Mouse (Mus musculus) forebrain, embryonic 11.5 days (tissue): ENCODE data around the gene Kcnip4. TPM values are rescaled to one million over a fixed set of nuclear protein-coding genes. Genes with fewer than 3 reads are reported as not detected.

Source experiments
- ATAC-seq: fragments of 200-750 bp; cut with Nextera tagmentation; replicated peaks from 2 replicates; pipeline ENCODE4 v1.8.0; 2017; ENCODE audit warnings: moderate TSS enrichment; ENCODE audit not compliant: low FRiP score
- DNase-seq: peaks from one replicate; pipeline ENCODE4 v3.0.0-alpha.2; 2017; ENCODE audit warnings: low spot score
- H3K27ac ChIP-seq: fragments of 300-500 bp; sonication (generic); 2 replicates; pipeline ENCODE4 v1.5.1; 2014; ENCODE audit warnings: low read depth, low read length
- H3K27me3 ChIP-seq: fragments of 300-500 bp; sonication (generic); 2 replicates; pipeline ENCODE4 v1.6.1; 2014; ENCODE audit warnings: mild to moderate bottlenecking, low read length, mixed read lengths; ENCODE audit not compliant: control insufficient read depth, insufficient read depth
- H3K36me3 ChIP-seq: fragments of 300-500 bp; sonication (generic); 2 replicates; pipeline ENCODE4 v1.6.1; 2014; ENCODE audit warnings: mild to moderate bottlenecking, low read length, moderate library complexity, mixed read lengths; ENCODE audit not compliant: control insufficient read depth, insufficient read depth
- H3K4me1 ChIP-seq: fragments of 300-500 bp; sonication (generic); replicated peaks from 2 replicates; pipeline ENCODE4 v1.6.1; 2014; ENCODE audit warnings: low read length, mixed read lengths; ENCODE audit not compliant: control insufficient read depth, insufficient read depth
- H3K4me2 ChIP-seq: fragments of 300-500 bp; sonication (generic); 2 replicates; pipeline ENCODE4 v1.6.1; 2014; ENCODE audit warnings: low read depth, mild to moderate bottlenecking, low read length, moderate library complexity, mixed read lengths; ENCODE audit not compliant: severe bottlenecking
- H3K4me3 ChIP-seq: fragments of 300-500 bp; sonication (generic); 2 replicates; pipeline ENCODE4 v1.5.1; 2014; ENCODE audit warnings: low read depth, low read length
- H3K9ac ChIP-seq: fragments of 300-500 bp; sonication (generic); 2 replicates; pipeline ENCODE4 v1.6.1; 2014; ENCODE audit warnings: low read length
- H3K9me3 ChIP-seq: fragments of 300-500 bp; sonication (generic); 2 replicates; pipeline ENCODE4 v1.6.1; 2016; ENCODE audit warnings: low read length, mixed read lengths; ENCODE audit not compliant: control insufficient read depth
- WGBS: fragments of 180-500 bp; shearing (Covaris S2); extraction: QIAGEN DNeasy Blood & Tissue Kit; methylation state at CpG from one replicate; pipeline ENCODE4 v1.1.7; 2014; 5-methylcytosine and 5-hydroxymethylcytosine counted together
- polyA plus RNA-seq: library from polyadenylated mRNA; unstranded; fragments of >200 nt; fragmentation: Nextera tagmentation; extraction: Ambion mirVana; gene quantifications from 2 replicates; pipeline ENCODE4 v1.2.1, GENCODE M21; 2014

Gene Kcnip4
- polyA plus RNA-seq, 1 experiment from 2014 or later = 1.7 TPM

- WGBS = 86% methylated on average over 3 of the region's 3 CpGs
- Histone ChIP-seq H3K27ac (no peak overlapping the region), H3K4me2 (no peak overlapping the region), H3K36me3 (no peaks in the 10 kb centered on the region), H3K4me1 (no peaks in the 10 kb centered on the region), H3K4me3 (no peak overlapping the region), H3K9me3 (no peaks in the 10 kb centered on the region), H3K9ac (no peak overlapping the region), H3K27me3 (no peaks in the 10 kb centered on the region)
- DNase-seq = no peak
- no peak for ATAC-seq
Measured at GRCm38 (mm10) chr5:49498743-49499142, 26.0 kb downstream of the Kcnip4 start.

GRCm38 (mm10) chr5:49487270-49487669, 37.4 kb downstream of the Kcnip4 start:
- H3K27ac ChIP-seq = no peak overlapping the region
- no peak overlapping the region for H3K9ac ChIP-seq
- H3K4me3 ChIP-seq = no peak overlapping the region
- DNase-seq (no peak), ATAC-seq (no peak)
- H3K9me3 ChIP-seq = no peaks in the 10 kb centered on the region
- H3K36me3 ChIP-seq = no peaks in the 10 kb centered on the region
- no peaks in the 10 kb centered on the region for H3K27me3 ChIP-seq
- H3K4me1 ChIP-seq = no peaks in the 10 kb centered on the region
- 79% methylated on average over 2 of the region's 2 CpGs for WGBS
- no peak overlapping the region for H3K4me2 ChIP-seq

- peak; percentile 66; the same call in 1 of the 2 replicates for ATAC-seq
- no peaks in the 10 kb centered on the region for H3K27me3 ChIP-seq
- WGBS = 63% methylated on average over 2 of the region's 2 CpGs
Measured at GRCm38 (mm10) chr5:49470738-49471137, 54.0 kb downstream of the Kcnip4 start.

GRCm38 (mm10) chr5:49460643-49461276, 63.9 kb downstream of the Kcnip4 start:
- ATAC-seq (no peak; the same call in 1 of the 2 replicates), DNase-seq (no peak)
- Histone ChIP-seq H3K36me3 (no peaks in the 10 kb centered on the region), H3K4me3 (no peak overlapping the region), H3K27ac (no peak overlapping the region), H3K4me2 (no peak overlapping the region), H3K4me1 (no peaks in the 10 kb centered on the region), H3K9me3 (no peaks in the 10 kb centered on the region), H3K9ac (no peak overlapping the region), H3K27me3 (no peaks in the 10 kb centered on the region)
- WGBS = 73% methylated on average over 6 of the region's 6 CpGs

More at GRCm38 (mm10) chr5:49470738-49471137, 54.0 kb downstream of the Kcnip4 start:
- H3K4me3 ChIP-seq = no peak overlapping the region
- H3K9ac ChIP-seq = no peak overlapping the region
- no peak overlapping the region for H3K4me2 ChIP-seq
- no peak overlapping the region for H3K27ac ChIP-seq
- H3K9me3 ChIP-seq = no peaks in the 10 kb centered on the region
- no peaks in the 10 kb centered on the region for H3K4me1 ChIP-seq
- DNase-seq = no peak
- H3K36me3 ChIP-seq = no peaks in the 10 kb centered on the region

- H3K9ac ChIP-seq = no peak overlapping the region
- no peak overlapping the region for H3K4me2 ChIP-seq
- DNase-seq = no peak
- 92% methylated on average over 3 of the region's 3 CpGs for whole genome bisulfite sequencing
- no peak for ATAC-seq
- no peaks in the 10 kb centered on the region for H3K36me3 ChIP-seq
- no peak overlapping the region for H3K27ac ChIP-seq
- H3K4me3 ChIP-seq = no peak overlapping the region
- H3K9me3 ChIP-seq = no peaks in the 10 kb centered on the region
- H3K27me3 ChIP-seq = no peaks in the 10 kb centered on the region
- H3K4me1 ChIP-seq = no peaks in the 10 kb centered on the region
Measured at GRCm38 (mm10) chr5:49453100-49453499, 71.6 kb downstream of the Kcnip4 start.

- Histone ChIP-seq H3K36me3 (no peaks in the 10 kb centered on the region), H3K4me3 (no peak overlapping the region), H3K9ac (no peak overlapping the region), H3K4me1 (no peaks in the 10 kb centered on the region), H3K27me3 (no peaks in the 10 kb centered on the region), H3K9me3 (no peaks in the 10 kb centered on the region), H3K27ac (no peak overlapping the region), H3K4me2 (no peak overlapping the region)
- ATAC-seq (no peak), DNase-seq (no peak)
Measured at GRCm38 (mm10) chr5:49451295-49451694, 73.4 kb downstream of the Kcnip4 start.

- no peak for DNase-seq
- Histone ChIP-seq H3K9ac (no peak overlapping the region), H3K9me3 (no peaks in the 10 kb centered on the region), H3K4me1 (no peaks in the 10 kb centered on the region), H3K4me2 (no peak overlapping the region), H3K36me3 (no peaks in the 10 kb centered on the region), H3K4me3 (no peak overlapping the region), H3K27me3 (no peaks in the 10 kb centered on the region), H3K27ac (no peak overlapping the region)
- WGBS = 88% methylated on average over 3 of the region's 3 CpGs
- ATAC-seq = no peak
Measured at GRCm38 (mm10) chr5:49450876-49451275, 73.8 kb downstream of the Kcnip4 start.

GRCm38 (mm10) chr5:49437236-49437635, 87.5 kb downstream of the Kcnip4 start:
- Histone ChIP-seq H3K9me3 (no peaks in the 10 kb centered on the region), H3K27me3 (no peaks in the 10 kb centered on the region), H3K4me3 (no peak overlapping the region), H3K9ac (no peak overlapping the region), H3K36me3 (no peaks in the 10 kb centered on the region), H3K27ac (no peak overlapping the region), H3K4me1 (no peaks in the 10 kb centered on the region), H3K4me2 (no peak overlapping the region)
- DNase-seq = no peak
- no peak for ATAC-seq
- WGBS = 80% methylated on average over 2 of the region's 2 CpGs

GRCm38 (mm10) chr5:49427689-49428088, 97.0 kb downstream of the Kcnip4 start:
- no peak overlapping the region for H3K4me3 ChIP-seq
- H3K9ac ChIP-seq = no peak overlapping the region
- no peaks in the 10 kb centered on the region for H3K27me3 ChIP-seq
- no peaks in the 10 kb centered on the region for H3K4me1 ChIP-seq
- no peak overlapping the region for H3K27ac ChIP-seq
- H3K9me3 ChIP-seq = no peaks in the 10 kb centered on the region
- DNase-seq (no peak), ATAC-seq (no peak)
- no peak overlapping the region for H3K4me2 ChIP-seq
- H3K36me3 ChIP-seq = no peaks in the 10 kb centered on the region
